Mouse (Mus musculus) spleen, postnatal 4 days (tissue): ENCODE results near the gene Cdc42ep2.

Experiments
- DNase-seq, 2 experiments: peaks; one replicate each; pipeline ENCODE4 v3.0.0; 2022; ENCODE audit warnings: low spot score in 2 of 2

Gene Cdc42ep2

GRCm38 (mm10) chr19:5874969-5875480 lies 49.6 kb downstream of the Cdc42ep2 start, which contains the start of gene Frmd8:
Gene Frmd8, minus strand, starts transcription at chr19:5875274.
- peak; percentile 91 to 96 for DNase-seq

- DNase-seq: peak in 1 of 2 experiments; percentile 61
Measured at GRCm38 (mm10) chr19:5874391-5874968, 50.1 kb downstream of the Cdc42ep2 start.

- peak in 1 of 2 experiments; percentile 61 for DNase-seq
Measured at GRCm38 (mm10) chr19:5872931-5873556, 51.6 kb downstream of the Cdc42ep2 start.

GRCm38 (mm10) chr19:5872528-5872927 lies 52.1 kb downstream of the Cdc42ep2 start:
- DNase-seq: peak in 1 of 2 experiments; percentile 58

GRCm38 (mm10) chr19:5871683-5872082 lies 52.9 kb downstream of the Cdc42ep2 start:
- DNase-seq: peak in 1 of 2 experiments; percentile 58

GRCm38 (mm10) chr19:5871273-5871672 lies 53.3 kb downstream of the Cdc42ep2 start:
- DNase-seq: peak in 1 of 2 experiments; percentile 62

GRCm38 (mm10) chr19:5868096-5868495 lies 56.5 kb downstream of the Cdc42ep2 start:
- DNase-seq: no peak
